Mouse (Mus musculus) right cerebral cortex, adult 2 months (tissue): ENCODE measurements around the gene Kdelc2.

Experiments used
- DNase-seq, 2 experiments: peaks; one replicate each; pipeline ENCODE4 v3.0.0; 2021 to 2022; ENCODE audit warnings: low spot score in 2 of 2

Kdelc2 gene

DNA sequence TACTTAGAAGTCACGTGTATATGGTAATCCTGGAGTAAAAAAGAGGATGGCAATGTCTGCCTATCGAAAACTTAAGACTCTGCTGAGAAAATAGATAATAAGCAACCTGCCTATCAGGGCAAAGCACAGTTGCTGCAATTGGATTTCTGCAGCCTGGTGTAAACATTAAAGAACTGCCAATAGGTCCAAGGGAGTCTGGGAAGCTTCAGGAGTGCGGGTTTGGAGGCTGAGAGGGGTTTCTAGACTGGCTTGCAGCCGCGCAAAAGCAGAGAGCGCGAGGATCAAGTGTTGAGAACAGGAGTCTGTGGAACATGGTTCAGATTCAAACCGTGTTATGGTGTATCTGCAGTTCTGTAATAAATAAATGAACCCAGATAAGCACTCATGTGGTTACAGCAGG, 1.0 kb downstream of the Kdelc2 start:
- no peak for DNase-seq

DNA sequence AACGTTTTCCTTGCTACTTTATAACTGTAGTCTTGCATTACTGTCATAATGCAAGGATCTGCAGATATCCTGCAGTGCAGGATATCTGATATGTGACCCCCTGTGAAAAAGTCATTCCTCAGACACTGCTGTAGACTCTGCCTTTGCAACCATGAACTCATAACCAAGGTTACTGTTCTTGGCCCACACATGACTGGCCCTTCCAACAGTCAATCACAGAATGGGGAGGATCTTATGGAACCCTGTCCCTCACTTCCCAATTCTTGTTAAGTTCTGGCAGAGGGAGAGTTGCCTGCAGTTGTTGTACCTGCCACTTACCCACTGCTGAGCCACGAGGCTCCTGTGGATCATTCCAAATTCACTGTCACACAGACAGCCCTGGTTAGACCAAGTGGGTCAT, 3.6 kb downstream of the Kdelc2 start:
- no peak for DNase-seq

DNA sequence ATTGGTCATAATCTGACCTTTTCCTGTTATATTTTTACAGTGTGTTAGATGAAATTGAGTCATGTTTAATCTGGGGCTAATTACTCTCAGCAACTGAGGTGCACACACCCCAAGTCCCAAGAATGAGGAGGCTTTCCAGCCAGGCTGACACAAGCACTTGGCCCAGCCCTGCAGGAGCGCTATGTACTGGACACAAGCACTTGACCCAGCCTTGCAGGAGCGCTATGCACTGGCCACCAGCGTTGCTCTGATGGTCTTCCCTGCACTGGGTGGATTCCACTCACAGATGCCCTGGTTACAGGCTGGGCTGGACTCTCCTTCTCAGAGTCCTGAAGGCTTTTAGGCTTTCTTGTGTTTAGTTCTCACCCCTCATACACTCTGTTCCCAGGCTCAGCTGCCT, 5.3 kb downstream of the Kdelc2 start:
- no peak for DNase-seq

DNA sequence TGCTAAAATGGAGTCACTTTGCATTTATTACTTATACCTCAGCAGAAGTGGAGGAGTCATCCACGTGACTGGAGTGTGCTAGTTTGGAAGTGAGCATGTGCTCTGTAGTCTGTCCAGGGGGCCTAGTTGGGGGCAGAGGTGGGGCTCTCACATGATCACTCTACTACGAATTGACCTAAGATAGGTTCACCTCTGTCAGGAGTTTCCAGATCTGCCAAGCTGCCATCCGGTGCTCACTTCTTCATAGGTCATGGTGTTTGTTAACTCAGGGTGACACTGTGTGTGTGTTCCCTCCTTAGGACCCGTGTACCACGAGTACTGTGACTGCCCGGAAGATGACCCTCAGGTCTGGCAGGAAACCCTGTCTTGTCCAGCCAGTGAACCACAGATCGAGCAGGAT, 6.3 kb downstream of the Kdelc2 start:
- no peak for DNase-seq

DNA sequence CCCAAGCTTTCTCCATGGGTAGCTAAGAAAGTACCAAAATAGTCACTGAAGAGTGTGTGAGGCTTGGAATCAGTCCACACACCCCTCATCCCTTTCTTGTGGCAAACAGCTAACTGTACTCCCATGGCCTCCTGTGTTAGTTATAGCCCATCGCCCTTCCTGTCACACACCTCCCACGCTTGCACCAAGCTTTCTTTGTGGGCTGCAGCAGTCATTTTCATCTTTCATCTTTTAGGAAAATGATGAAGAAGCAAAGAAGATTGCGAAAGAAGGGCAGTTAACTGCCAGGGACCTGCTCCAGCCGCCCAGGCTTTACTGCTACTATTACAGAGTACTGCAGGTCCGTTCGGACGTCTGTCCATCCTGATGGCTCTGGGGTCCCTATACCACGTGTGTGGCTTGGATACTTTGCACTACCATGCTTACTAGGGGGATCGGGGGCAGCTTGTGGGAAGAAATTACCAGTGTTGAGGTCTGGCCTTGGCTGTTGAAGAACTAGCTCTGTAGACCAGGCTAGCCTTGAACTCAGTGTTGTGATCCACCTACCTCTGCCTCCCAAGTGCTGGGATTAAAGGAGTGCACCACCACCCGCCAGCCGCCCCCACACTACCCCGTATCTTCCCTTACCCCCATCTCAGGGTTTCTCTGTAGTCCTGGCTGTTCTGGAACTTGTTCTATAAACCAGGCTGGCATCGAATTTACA, 14.0 kb downstream of the Kdelc2 start:
- DNase-seq = peak in 1 of 2 experiments; percentile 15

DNA sequence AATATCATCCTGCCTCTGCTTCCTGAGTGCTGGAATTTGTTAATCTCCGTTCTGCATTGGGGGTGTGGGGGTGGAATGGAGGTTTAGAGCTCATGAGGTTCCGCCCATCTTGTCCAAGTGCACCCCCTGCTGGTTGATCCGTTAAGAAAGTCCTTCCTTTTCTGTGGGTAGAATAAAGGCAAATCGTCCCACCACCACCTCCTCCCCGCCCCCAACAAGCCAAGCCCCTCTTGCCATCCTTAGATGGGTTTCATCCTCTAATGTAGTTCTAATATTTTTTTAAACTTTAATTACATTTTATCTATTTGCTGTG, 14.5 kb downstream of the Kdelc2 start:
- peak; percentile 49 to 64 for DNase-seq

DNA sequence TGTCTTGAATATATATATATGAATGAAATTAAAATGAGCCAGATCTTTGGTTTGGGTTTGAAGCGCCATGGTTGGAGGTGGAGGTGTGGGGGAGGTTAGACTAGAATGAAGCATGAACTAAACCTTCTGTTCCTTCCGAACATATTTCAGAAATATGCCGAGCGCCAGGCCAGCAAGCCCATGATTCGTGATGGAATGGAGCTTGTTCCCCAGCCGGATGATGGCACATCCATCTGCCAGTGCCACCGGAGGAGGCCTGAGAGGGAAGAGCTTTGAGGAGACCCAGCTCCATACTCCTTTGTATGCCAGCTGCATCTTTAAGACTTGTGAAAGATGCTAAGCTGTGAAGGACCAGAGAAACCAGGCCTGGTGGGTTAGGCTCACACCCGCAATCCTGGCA, 15.7 kb downstream of the Kdelc2 start:
- peak in 1 of 2 experiments; percentile 14 for DNase-seq

DNA sequence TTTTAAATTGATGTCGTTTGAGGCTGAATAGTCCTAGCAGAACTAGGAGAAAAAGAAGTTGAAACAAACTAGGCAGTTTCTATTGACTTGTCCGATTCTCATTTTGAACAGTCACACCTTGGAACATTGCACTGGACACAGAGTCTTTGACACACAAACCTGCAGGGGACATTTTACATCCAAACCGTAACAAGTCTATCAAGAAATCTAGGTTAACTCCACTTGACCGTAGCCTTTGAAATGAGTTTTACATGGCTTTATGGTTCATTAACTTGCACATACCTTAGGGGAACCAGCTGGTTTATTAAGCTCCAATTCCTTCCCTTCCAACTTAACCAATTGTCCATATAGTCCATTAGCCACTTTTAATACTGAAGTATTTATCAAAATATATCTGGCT, 16.9 kb downstream of the Kdelc2 start:
- DNase-seq = no peak

DNA sequence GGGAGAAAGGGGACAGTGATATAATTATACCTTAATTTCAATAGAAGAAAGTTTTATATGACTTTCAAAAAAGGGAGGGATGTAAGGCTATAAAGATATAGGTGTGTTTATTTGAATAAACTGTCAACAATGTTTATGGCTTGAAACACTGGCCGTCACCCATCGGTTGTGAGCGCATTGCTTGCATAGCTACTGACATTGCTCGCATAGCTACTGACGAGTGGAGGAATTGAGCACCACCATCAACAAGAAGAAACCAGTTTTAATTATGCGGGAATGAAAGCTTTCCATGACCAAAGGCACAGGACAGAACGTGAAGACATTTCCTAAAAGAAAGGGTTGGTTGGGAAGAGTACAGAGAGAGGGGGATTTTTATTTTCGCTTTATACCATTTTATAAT, 17.3 kb downstream of the Kdelc2 start:
- DNase-seq = no peak

DNA sequence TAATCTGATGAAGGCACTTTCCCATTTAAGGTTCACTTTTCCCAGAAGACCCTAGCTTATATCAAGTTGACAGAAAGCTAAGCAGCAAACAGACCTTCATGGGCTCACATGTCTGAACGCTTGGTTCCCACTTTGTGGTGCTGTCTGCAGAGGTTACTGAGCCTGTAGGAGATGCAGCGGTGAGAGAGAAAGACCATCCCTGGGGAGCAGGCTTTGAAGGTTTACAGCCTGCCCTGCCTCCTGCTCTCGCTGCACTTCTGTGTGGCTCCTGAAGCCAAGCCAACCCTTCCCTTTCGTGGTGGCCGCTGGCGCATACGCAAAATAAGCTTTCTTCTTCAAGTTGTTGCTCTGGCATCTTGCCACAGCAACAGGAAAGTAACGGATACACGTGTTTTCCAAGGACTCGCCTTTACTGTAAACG, 18.5 kb downstream of the Kdelc2 start, which contains the start of gene 4930550C14Rik:
4930550C14Rik (plus strand) TSS at position 35 of the 421 bp plus-strand sequence.
- DNase-seq = peak in 1 of 2 experiments; percentile 38

DNA sequence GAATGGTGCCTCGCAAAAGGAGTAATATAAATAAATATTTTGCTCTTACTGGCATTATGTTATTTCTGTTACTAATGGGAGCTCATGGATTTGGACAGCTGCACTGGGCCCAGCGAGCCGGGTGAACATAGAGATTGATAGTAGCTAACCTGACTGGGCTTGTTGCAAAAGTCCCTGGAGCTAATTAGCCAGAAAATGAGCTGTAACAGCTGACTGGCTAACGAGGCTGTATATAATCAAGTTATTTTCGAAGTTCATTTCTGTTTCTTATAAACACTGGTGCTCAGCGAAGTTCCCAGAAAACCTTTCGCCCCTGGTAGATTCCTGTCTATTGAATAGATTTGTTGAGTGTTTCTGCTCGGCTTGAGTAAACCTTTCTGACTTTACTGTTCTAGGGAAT, 19.2 kb downstream of the Kdelc2 start:
- DNase-seq = no peak

DNA sequence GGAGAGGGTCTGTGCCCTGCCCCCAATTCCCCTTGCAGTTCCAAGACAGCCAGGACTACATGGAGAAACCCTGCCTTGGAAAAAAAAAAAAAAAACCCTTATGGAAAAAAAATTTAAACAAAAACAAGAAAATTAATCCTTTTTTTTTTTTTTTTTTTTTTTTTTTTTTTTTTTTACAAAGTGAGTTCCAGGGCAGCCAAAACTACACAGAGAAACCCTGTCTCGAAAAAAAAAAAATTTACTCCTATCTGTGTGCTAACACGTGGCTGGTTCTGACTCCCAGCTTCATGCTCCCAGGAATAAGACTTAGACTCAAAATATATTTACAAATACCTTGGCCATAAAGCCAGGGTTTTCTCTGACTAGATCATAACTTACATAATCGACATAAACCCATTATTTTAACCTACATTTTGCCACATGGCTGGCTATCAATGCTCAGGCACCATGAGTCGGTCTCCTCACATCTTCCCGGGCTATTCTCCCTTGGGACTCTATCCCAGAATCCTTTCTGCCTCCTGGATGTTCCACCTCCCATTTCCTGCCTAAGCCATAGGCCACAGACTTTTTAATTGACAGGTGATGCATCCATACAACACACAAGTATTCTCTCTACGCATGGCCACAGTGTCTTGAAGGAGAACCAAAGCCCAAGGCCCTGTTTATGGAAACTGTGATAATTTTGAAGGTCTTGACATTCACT, 20.4 kb downstream of the Kdelc2 start:
- no peak for DNase-seq

DNA sequence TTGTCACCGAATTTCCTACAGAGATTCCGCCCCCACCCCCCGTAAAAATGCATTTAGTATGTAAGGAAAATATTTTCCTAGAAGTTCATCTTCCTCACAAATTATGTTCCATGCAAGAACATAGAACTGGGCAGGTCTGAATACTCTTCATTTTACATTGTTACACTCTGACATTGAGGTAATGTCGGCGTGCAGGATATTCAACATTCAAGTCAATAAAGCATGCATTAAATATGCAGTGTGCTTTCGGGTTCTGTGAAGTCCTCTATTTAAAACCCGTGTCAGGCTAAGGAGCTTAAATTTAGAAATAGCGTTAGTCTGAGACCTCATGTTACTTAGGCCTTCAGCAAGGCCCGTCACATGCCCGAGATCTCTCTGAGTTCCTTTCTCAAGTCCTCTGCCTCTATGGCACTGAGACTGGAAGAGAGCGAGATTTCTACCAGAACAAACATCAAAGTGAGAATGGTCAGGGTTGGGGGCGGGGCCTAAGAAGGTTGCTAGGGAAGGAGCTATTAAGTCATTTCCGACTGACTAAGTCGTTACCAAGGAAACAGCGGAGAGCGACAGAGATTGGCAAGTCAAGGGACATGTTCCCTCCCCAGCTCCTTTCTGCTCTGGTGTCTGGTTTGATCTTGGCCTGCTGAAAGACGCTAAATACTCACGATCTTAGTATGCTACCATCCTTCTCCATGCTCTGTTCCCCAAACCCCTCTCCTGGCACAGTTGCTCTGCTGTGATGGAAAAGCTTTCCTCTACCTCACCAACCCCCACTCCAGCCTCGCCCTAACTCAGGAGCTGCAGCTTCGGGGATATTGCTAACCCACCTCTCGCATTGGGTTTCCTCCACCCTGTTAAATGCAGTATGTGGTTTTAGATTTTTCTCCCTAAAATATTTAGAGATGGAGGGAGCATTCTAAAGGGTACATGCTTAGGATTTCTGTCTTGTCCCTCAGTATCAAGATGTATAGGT, 21.2 kb downstream of the Kdelc2 start:
- DNase-seq = peak; percentile 58 to 68

DNA sequence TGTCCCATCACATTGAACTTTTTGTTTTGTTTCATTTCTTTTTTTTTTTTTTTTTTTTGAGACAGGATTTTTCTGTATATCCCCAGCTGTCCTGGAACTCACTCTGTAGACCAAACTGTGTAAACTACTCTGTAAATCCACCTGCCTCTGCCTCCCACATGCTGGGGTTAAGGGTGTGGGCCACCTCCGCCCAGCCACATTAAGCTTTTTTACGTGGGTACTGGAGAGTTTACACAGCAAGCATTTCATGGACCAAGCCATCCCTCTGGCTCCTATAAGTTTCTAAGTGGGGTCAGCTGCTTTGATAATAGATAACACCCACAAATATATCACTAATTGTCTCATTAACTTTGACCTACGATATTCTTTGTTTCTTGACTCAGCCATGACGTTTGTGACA, 24.7 kb downstream of the Kdelc2 start:
- DNase-seq = no peak

DNA sequence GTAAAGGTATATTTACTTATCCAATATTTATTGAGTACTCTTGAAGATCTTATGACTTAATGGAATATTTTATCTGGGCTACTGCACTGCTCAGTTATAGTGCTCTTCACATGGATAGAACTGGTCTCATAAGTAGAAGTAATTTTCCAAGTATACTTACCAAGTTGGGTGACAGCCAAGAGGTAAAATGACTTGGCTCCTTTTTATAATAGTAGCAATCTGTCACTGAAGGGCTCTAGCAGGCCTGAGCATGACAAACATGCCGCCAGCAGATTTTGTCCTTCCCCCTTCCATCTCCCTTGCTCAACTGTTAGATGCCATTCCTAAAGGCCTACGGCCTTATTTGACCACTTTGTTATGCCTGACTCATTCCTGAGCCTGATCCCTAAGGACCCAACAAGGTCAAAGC, 25.1 kb downstream of the Kdelc2 start:
- DNase-seq = no peak

DNA sequence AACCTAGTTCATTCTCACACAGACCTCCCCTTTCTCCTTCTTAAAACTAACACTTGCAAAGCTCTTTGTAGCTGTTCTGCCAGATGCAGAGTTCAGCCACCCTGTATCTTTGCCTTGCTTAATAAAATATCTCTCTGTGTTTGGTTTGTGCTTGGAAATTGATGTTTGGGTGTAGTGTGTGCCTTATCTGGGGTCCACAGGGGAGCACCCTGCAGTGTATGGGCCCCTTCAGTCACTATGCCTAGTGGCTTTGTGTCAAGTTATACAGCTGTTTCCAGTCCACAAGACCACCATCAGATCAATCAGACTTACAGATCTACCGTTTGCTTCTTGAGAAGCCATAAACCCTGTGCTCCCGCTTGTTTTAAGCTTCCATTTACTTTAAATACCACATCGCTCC, 25.6 kb downstream of the Kdelc2 start:
- no peak for DNase-seq

DNA sequence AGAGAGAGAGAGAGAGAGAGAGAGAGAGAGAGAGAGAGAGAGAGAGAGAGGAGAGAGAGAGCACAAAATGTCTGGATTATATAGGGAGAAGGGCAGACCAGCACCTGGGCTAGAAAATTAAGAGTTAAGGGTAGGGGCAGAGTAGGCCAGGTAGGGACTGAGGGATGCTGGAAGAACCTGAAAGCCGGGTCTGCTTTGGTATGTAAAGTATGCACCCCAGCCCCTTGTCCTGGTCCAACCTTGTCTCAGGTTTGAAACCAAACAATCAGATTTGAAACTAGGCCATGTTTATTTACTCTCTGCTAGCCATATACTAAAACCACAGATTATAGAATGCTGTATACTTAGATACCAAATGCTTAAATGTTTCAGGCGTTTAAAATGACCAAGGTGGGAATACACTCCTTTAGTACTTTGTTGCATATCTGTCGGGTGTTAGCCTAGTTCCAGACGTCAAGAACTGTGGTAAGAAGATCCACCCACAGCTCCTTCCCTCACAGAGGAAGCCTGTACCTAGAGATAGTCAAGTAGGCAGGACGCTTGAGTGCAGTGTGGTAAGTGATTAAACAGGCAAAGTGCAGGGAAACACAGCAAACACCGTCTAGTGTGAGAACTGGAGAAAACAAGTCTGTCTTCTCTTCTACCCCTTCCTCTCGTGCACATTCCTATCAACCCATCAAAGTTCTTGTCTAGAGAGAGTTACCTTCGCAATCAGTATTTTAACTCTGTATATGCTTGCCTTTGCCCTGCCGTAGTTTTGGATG, 38.5 kb downstream of the Kdelc2 start:
- DNase-seq = no peak

DNA sequence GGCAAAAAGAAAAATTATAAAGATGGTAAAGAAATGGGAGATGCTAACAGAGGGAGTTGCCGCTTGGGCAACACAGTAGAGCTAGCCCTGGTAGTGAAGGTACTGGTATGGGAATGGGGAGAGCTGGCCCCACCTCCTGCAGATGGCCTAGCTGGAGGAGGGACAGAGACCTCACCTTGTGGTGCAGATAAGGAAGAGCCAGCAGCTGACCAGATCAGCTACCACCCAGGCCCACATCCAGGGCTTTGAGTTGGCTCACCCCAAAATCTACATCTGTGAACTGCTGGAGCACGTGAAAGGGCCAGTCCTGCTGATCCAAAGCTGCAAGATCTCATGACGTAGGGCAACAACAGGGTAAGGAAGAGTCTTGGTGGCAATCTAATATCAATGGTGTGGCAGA, 42.9 kb downstream of the Kdelc2 start:
- DNase-seq = no peak

DNA sequence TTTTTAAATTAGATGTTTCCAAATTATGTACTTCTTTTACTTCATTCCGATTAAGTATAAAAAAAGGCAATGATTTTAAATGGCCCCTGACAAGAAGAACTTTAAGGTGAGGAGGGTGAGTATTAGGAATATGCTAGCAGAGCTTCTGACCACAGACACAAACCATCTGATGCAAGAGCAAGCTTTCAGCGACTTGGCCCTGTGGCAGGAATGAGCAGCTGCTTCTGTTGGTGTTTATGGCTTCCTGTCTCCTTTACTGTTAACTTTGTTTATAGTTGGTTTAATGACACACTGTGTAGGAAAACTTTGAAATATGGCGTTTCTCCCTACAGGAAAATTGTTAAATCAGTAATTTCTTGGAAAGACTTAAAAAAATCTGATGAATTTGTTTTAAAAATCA, 43.8 kb downstream of the Kdelc2 start:
- DNase-seq = no peak

DNA sequence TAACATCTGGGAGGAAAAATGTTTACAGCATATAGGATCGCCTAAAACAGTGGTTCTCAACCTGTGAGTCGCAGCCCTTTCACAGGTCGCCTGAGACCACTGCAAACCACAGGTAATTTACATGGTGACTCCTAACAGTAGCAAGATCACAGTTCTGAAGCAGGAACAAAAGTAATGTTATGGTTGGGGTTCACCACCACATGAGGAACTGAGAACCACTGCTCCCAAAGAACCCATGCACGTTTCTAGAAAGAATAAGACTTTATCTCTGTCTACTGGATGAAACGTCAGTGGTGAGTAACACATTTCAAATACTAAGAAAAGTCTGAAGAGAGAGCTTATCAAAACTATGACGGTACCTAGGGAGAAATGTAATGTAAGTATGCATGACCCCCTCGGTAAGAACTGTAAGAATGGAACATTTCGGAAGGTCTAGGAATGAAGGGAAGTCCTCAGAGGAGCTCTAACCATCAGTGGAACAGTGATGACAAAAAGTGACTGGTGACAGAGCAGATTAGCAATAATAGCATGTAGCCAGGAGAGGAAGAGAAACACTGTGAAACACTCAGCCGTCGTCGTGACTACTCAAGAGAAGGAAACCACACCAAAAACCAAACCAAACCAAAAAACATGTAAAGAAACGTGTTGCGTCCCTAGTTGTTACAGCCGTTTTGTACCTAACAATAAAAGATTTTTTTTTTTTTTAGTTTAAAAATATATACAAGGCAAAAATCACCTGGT, 52.2 kb downstream of the Kdelc2 start:
- no peak for DNase-seq

DNA sequence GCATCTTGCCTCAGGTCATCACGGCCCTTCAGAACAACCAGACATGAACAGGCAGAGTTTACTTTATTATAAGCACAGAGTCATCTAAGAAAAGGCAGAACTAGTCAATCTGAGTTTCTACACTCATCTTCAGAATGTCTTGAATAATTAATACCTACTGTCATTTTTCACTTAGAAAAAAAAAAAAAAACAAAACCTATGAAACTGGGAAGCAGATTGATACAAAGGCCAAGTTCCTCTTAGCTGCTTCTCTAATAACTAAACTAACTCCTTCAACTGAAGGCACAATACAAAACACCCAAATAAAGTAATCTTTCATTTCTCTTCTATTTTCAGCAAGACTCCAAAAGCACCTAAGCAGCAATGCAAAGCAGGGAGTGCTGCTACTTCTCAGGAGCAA, 66.8 kb downstream of the Kdelc2 start:
- no peak for DNase-seq
